In the genomic region with DNA sequence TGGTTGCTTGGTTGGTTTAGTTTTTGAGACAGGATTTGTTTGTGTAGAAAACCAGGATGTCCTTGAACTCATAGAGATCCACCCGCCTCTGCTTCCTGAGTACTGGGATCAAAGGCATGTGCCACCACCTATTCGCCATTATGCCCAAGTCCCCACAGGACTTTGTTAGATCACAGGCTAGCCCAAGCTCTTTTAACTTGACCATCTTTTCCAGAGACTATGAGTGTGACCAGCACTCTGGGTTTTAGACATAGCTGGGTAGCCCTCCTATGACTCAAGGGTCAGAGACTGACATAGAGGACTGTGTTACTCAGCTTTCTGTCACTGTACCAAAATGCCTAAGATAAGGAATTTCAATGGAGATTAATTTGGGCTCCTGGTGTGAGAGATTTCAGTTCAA, we compare ENCODE assay signal across 27 mouse cellular contexts.
"Had no signal": no experiment of that assay in that cellular context is flagged by ENCODE, and none has a peak within 500 bp of the region (broad histone marks: within the 10 kb centered on the region; RNA-seq: fewer than 3 reads in every experiment).

No protein-coding gene starts in this region.

- H3K4me3 ChIP-seq: limb, embryonic 10.5 days; limb, embryonic 12.5 days; limb, embryonic 13.5 days; limb, embryonic 15.5 days; liver, embryonic 12.5 days; liver, embryonic 13.5 days; liver, embryonic 15.5 days; lung, embryonic 15.5 days; megakaryocyte, embryonic 14.5 days; midbrain, embryonic 10.5 days; midbrain, embryonic 12.5 days; midbrain, embryonic 13.5 days; midbrain, embryonic 15.5 days; myocyte; neural tube, embryonic 12.5 days; neural tube, embryonic 13.5 days had no signal

- H3K9me3 ChIP-seq: limb, embryonic 10.5 days; limb, embryonic 12.5 days; limb, embryonic 13.5 days; limb, embryonic 15.5 days; liver, embryonic 12.5 days; liver, embryonic 15.5 days; lung, embryonic 15.5 days; megakaryocyte, embryonic 14.5 days; midbrain, embryonic 10.5 days; midbrain, embryonic 12.5 days; midbrain, embryonic 13.5 days; midbrain, embryonic 15.5 days; neural tube, embryonic 12.5 days; neural tube, embryonic 13.5 days had no signal

- H3K27ac ChIP-seq: limb, embryonic 10.5 days; limb, embryonic 12.5 days; limb, embryonic 13.5 days; limb, embryonic 15.5 days; liver, embryonic 12.5 days; liver, embryonic 13.5 days; liver, embryonic 14.5 days; liver, embryonic 15.5 days; lung, embryonic 15.5 days; macrophage; midbrain, embryonic 10.5 days; midbrain, embryonic 12.5 days; midbrain, embryonic 13.5 days; midbrain, embryonic 15.5 days; neural tube, embryonic 12.5 days; neural tube, embryonic 13.5 days had no signal

- DNase-seq: left cerebral cortex, postnatal 4 days; liver; liver, embryonic 13.5 days; liver, postnatal 0 days; lung, adult 18-20 months; lung, adult 2 months; lung, embryonic 14.5 days; lung, postnatal 14 days; lung, postnatal 4 days; midbrain, embryonic 14.5 days had no signal

- H3K4me1 ChIP-seq: limb, embryonic 12.5 days; limb, embryonic 13.5 days; limb, embryonic 15.5 days; liver, embryonic 12.5 days; liver, embryonic 13.5 days; liver, embryonic 15.5 days; lung, embryonic 15.5 days; megakaryocyte, embryonic 14.5 days; midbrain, embryonic 10.5 days; midbrain, embryonic 12.5 days; midbrain, embryonic 15.5 days had no signal

- H3K36me3 ChIP-seq: limb, embryonic 10.5 days; limb, embryonic 12.5 days; limb, embryonic 13.5 days; limb, embryonic 15.5 days; liver, embryonic 12.5 days; liver, embryonic 13.5 days; liver, embryonic 15.5 days; lung, embryonic 15.5 days; midbrain, embryonic 10.5 days; midbrain, embryonic 12.5 days; midbrain, embryonic 13.5 days; midbrain, embryonic 15.5 days; neural tube, embryonic 12.5 days; neural tube, embryonic 13.5 days had no signal

- H3K27me3 ChIP-seq: limb, embryonic 15.5 days; liver, embryonic 12.5 days; liver, embryonic 13.5 days; liver, embryonic 15.5 days; lung, embryonic 15.5 days; megakaryocyte, embryonic 14.5 days; midbrain, embryonic 12.5 days; midbrain, embryonic 13.5 days; midbrain, embryonic 15.5 days; neural tube, embryonic 12.5 days had no signal
